Mouse (Mus musculus) intestine, embryonic 14.5 days (tissue): Measurements from ENCODE around the gene Ccdc122. TPM values are rescaled to one million over a fixed set of nuclear protein-coding genes. Genes with fewer than 3 reads are reported as not detected.

Experiments used
- ATAC-seq: fragments of 200-750 bp; cut with Nextera tagmentation; replicated peaks from 2 replicates; pipeline ENCODE4 v1.8.0; 2017; ENCODE audit warnings: low read depth, moderate number of reproducible peaks, moderate TSS enrichment, moderate library complexity; ENCODE audit not compliant: low FRiP score, low TSS enrichment
- DNase-seq: peaks from one replicate; pipeline ENCODE4 v3.0.0-alpha.2; 2018; ENCODE audit warnings: low spot score
- H3K27ac ChIP-seq: fragments of 300-500 bp; sonication (generic); 2 replicates; pipeline ENCODE4 v1.5.1; 2014; ENCODE audit warnings: low read depth, mild to moderate bottlenecking, control low read depth
- H3K27me3 ChIP-seq: fragments of 300-500 bp; sonication (generic); replicated peaks from 2 replicates; pipeline ENCODE4 v1.6.1; 2014; ENCODE audit warnings: low read length, control low read depth; ENCODE audit not compliant: control insufficient read depth, insufficient read depth
- H3K36me3 ChIP-seq: fragments of 300-500 bp; sonication (generic); 2 replicates; pipeline ENCODE4 v1.6.1; 2014; ENCODE audit warnings: low read length, control low read depth; ENCODE audit not compliant: control insufficient read depth, insufficient read depth
- H3K4me1 ChIP-seq: fragments of 300-500 bp; sonication (generic); replicated peaks from 2 replicates; pipeline ENCODE4 v1.6.1; 2014; ENCODE audit warnings: low read length, control low read depth, mixed read lengths; ENCODE audit not compliant: control insufficient read depth, insufficient read depth
- H3K4me2 ChIP-seq: fragments of 300-500 bp; sonication (generic); 2 replicates; pipeline ENCODE4 v1.6.1; 2014; ENCODE audit warnings: low read length
- H3K4me3 ChIP-seq: fragments of 300-500 bp; sonication (generic); 2 replicates; pipeline ENCODE4 v1.5.1; 2014; ENCODE audit warnings: low read depth, low read length, control low read depth, mixed read lengths
- H3K9ac ChIP-seq: fragments of 300-500 bp; sonication (generic); 2 replicates; pipeline ENCODE4 v1.6.1; 2014; ENCODE audit warnings: mild to moderate bottlenecking, low read length
- H3K9me3 ChIP-seq: fragments of 300-500 bp; sonication (generic); 2 replicates; pipeline ENCODE4 v1.6.1; 2016; ENCODE audit warnings: low read length, control low read depth; ENCODE audit not compliant: control insufficient read depth
- WGBS: fragments of 180-500 bp; shearing (Covaris S2); extraction: QIAGEN DNeasy Blood & Tissue Kit; methylation state at CpG from one replicate; pipeline ENCODE4 v1.1.7; 2014; 5-methylcytosine and 5-hydroxymethylcytosine counted together
- polyA plus RNA-seq: library from polyadenylated mRNA; unstranded; fragments of >200 nt; fragmentation: Nextera tagmentation; extraction: Ambion mirVana; gene quantifications from 2 replicates; pipeline ENCODE4 v1.2.1, GENCODE M21; 2014

Gene Ccdc122
- polyA plus RNA-seq, 1 experiment from 2014 or later: 3.9 TPM

- Histone ChIP-seq H3K27me3 (peaks cover 22% of the 10 kb centered on the region; the same call in 1 of the 2 replicates), H3K4me3 (no peak overlapping the region), H3K4me2 (no peak overlapping the region), H3K36me3 (no peaks in the 10 kb centered on the region), H3K27ac (no peak overlapping the region), H3K9me3 (no peaks in the 10 kb centered on the region), H3K9ac (no peak overlapping the region), H3K4me1 (peaks cover 3% of the 10 kb centered on the region; the same call in 1 of the 2 replicates)
- ATAC-seq: no peak
- DNase-seq: no peak
- 72% methylated on average over 5 of the region's 5 CpGs for WGBS
Measured at GRCm38 (mm10) chr14:77159397-77159796, 122.8 kb downstream of the Ccdc122 start.

Other genes starting within 250 kb of the Ccdc122 start
- gene Lacc1, start 132 bp downstream of the Ccdc122 start, polyA plus RNA-seq: 8.5 and 9.5 TPM in 2 replicates
- 5.9 and 6.2 TPM in 2 replicates for gene Enox1, start 120.0 kb downstream of the Ccdc122 start, polyA plus RNA-seq